Mouse (Mus musculus): Measurements from ENCODE around the gene Kcnh8. TPM values are rescaled to one million over a fixed set of nuclear protein-coding genes. Genes with fewer than 3 reads are reported as not detected.

Gene Kcnh8
- 0.38 and 0.61 TPM in 2 replicates for polyA plus RNA-seq (2016; fragmentation: Nextera tagmentation; extraction: Ambion mirVana)

- Histone ChIP-seq H3K4me1 (peaks cover 18% of the 10 kb centered on the region), H3K9me3 (no peaks in the 10 kb centered on the region), H3K27me3 (replicated peaks; ENCODE audit: low read depth, poor library complexity, severe bottlenecking) (peaks cover 47% of the 10 kb centered on the region), H3K36me3 (replicated peaks) (no peaks in the 10 kb centered on the region), H3K4me3 (peak within 1 kb of the TSS; percentile 63), H3K27ac (replicated peaks) (peak within 1 kb of the TSS; percentile 81)
- peak; percentile 40 for DNase-seq (ENCODE audit: low spot score)
- under 1% methylated on average over 40 of the region's 40 CpGs for WGBS
These were observed at the start of gene Kcnh8 for GRCm38 (mm10) chr17:52602093-52602780. TSS of gene Kcnh8 (plus strand) at chr17:52602709.

DNA sequence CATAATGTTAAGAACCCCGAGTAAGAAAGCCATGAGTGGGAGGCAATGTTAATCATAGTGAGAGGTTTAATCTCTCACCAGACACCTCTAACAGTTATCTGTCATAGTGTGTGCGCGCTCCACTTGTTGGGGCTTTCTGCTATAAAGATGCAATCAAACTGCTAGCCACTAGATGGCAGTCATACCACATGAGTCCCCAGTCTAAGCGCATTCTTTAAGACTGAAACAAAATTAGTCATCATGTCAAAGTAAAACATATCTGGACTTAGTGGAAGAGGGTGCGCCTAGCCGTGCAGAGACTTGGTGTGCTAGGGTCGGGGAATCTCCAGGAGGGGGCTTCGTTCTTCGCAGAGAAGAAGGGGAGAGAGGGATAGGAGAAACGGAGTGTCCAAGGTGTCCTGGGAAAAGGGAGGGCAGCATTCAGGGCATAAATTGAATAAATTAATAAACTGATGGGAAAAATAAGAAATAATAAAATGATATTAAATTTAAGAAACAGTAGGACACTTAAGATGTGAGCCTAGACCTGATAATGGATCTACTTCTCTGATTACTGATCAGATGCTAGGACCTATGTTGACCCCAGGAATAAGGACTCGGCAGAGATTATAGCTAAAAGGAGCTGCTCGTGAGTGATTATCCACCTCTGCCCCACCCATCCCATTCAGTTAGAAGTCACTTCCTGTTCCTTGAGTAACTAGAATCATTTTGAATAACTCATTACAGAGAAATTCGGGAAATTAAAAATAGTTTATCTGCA, 42.4 kb upstream of the Kcnh8 start:
- H3K4me1 ChIP-seq = no peaks in the 10 kb centered on the region
- H3K27me3 ChIP-seq (replicated peaks; ENCODE audit: low read depth, poor library complexity, severe bottlenecking) = no peaks in the 10 kb centered on the region
- peak; percentile 52 for DNase-seq (ENCODE audit: low spot score)
- WGBS = 38% methylated on average over 13 of the region's 13 CpGs
- no peaks in the 10 kb centered on the region for H3K9me3 ChIP-seq
- H3K27ac ChIP-seq (replicated peaks) = no peak overlapping the region
- no peak overlapping the region for H3K4me3 ChIP-seq
- no peaks in the 10 kb centered on the region for H3K36me3 ChIP-seq (replicated peaks)

DNA sequence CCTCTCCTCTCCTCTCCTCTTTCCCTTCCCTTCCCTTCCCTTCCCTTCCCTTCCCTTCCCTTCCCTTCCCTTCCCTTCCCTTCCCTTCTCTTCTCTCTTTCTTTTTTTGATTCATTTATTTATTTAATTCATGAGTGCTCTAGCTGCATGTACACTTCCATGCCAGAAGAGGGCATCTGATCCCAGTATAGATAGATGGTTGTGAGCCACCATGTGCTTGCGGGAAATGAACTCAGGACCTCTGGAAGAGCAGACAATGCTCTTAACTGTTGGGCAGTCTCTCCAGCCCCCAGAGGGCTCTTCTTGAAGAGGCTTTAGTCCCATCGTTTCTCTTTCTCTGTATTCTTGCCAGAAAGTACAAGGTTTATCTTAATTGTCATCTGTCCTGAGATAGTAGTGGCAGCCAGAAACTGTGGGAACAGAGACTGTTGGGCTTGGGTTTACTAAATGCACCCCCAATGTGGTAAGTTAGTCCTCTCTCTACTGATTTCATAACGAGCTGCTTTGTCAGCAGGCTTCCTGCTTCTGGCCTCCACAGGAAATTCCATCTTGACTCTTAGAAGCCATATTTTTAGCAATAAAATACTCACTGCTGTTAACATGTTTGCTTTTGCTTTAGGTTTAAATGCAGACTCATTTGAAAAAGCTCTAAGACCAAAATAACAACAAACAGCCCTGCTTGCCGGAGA, 36.9 kb upstream of the Kcnh8 start:
- DNase-seq (ENCODE audit: low spot score) = peak; percentile 11
- Histone ChIP-seq H3K36me3 (replicated peaks) (no peaks in the 10 kb centered on the region), H3K4me3 (no peak overlapping the region), H3K9me3 (no peaks in the 10 kb centered on the region), H3K4me1 (no peaks in the 10 kb centered on the region), H3K27me3 (replicated peaks; ENCODE audit: low read depth, poor library complexity, severe bottlenecking) (no peaks in the 10 kb centered on the region), H3K27ac (replicated peaks) (no peak overlapping the region)
- 56% methylated on average over 4 of the region's 4 CpGs for WGBS

- Histone ChIP-seq H3K27me3 (replicated peaks; ENCODE audit: low read depth, poor library complexity, severe bottlenecking) (no peaks in the 10 kb centered on the region), H3K36me3 (replicated peaks) (no peaks in the 10 kb centered on the region), H3K4me1 (no peaks in the 10 kb centered on the region), H3K9me3 (no peaks in the 10 kb centered on the region), H3K27ac (replicated peaks) (no peak overlapping the region), H3K4me3 (no peak overlapping the region)
- WGBS = 81% methylated on average over 4 of the region's 4 CpGs
- peak; percentile 30 for DNase-seq (ENCODE audit: low spot score)
These were observed 32.8 kb upstream of the Kcnh8 start for GRCm38 (mm10) chr17:52569584-52570270.

DNA sequence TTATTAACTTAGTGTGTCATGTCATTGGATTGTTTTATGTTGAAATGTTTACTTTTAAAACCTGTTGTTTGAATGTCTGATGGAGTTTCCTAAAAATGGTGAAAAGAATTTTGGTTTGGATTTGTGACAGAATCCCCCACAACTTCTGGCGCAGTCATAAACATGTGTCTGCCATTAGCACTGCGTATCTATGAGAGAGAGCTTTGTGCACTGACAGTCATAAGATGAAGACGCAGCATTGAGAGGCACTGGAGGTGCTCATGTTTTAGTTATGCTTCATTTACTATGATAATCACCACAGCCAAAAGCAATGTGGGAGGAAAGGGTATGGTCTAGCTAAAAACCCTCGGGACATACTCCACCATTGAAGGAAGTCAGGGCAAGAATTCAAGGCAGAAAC, 30.3 kb upstream of the Kcnh8 start:
- WGBS = 58% methylated on average over 4 of the region's 4 CpGs
- Histone ChIP-seq H3K4me3 (no peak overlapping the region), H3K36me3 (replicated peaks) (no peaks in the 10 kb centered on the region), H3K27me3 (replicated peaks; ENCODE audit: low read depth, poor library complexity, severe bottlenecking) (no peaks in the 10 kb centered on the region), H3K27ac (replicated peaks) (no peak overlapping the region), H3K9me3 (no peaks in the 10 kb centered on the region), H3K4me1 (no peaks in the 10 kb centered on the region)
- no peak for DNase-seq (ENCODE audit: low spot score)

- no peak for DNase-seq (ENCODE audit: low spot score)
- Histone ChIP-seq H3K4me1 (no peaks in the 10 kb centered on the region), H3K9me3 (no peaks in the 10 kb centered on the region), H3K27ac (replicated peaks) (no peak overlapping the region), H3K36me3 (replicated peaks) (no peaks in the 10 kb centered on the region), H3K4me3 (no peak overlapping the region), H3K27me3 (replicated peaks; ENCODE audit: low read depth, poor library complexity, severe bottlenecking) (no peaks in the 10 kb centered on the region)
- WGBS = 81% methylated on average over 5 of the region's 5 CpGs
These were observed 10.9 kb upstream of the Kcnh8 start for GRCm38 (mm10) chr17:52591503-52592194.

DNA sequence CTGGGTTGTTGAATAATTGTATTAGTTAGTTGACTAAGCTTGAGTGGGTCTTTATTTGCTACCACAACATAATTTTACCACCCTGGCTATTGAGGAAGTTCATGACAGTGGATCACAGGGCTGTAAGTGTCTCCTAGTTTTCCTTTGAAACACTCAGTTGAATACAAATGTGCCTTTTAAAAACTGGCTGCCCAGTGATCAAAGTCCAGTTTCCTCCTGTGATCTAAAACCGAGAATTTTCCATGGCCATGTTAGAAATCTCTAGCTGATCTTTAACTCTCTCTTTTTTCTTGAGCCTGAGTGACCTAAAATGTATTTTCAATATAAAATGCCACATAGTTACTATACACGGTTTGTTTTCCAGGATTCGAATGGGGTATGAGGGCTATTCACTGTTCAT, 3.4 kb upstream of the Kcnh8 start:
- peaks cover 45% of the 10 kb centered on the region for H3K27me3 ChIP-seq (replicated peaks; ENCODE audit: low read depth, poor library complexity, severe bottlenecking)
- H3K4me1 ChIP-seq = peaks cover 18% of the 10 kb centered on the region
- no peak overlapping the region for H3K4me3 ChIP-seq
- H3K27ac ChIP-seq (replicated peaks) = no peak overlapping the region
- no peaks in the 10 kb centered on the region for H3K36me3 ChIP-seq (replicated peaks)
- WGBS = 84% methylated on average over 3 of the region's 3 CpGs
- H3K9me3 ChIP-seq = no peaks in the 10 kb centered on the region
- no peak for DNase-seq (ENCODE audit: low spot score)

DNA sequence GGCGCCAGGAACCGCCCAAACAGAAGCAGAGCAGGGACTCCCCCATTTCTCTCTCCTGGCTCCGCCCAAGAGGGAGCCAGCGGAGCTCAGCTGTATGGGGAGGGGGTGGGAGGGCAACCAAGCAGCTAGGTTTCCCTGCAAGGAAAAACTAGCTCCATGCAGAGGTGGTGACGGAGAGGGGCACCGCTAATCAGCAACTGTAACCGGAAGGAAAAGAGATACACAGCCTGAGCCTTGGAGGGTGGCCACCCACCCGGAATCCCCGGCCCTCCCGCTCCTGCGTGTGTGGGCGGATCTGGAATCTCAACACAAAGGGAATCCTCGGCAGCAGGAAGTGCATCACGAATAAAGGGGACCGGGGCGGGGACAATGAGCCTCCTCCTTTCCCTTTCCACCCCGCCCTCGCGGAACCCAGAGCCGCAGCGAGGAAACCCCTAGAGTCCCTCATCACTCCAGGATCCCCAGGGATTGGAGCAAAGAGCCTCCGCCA, 1.6 kb upstream of the Kcnh8 start:
- no peaks in the 10 kb centered on the region for H3K9me3 ChIP-seq
- under 1% methylated on average over 22 of the region's 22 CpGs for WGBS

GRCm38 (mm10) chr17:52602781-52603170, 267 bp downstream of the Kcnh8 start:
- Histone ChIP-seq H3K9me3 (no peaks in the 10 kb centered on the region), H3K27ac (replicated peaks) (peak overlapping the region; percentile 52; the same call in 1 of the 2 replicates), H3K4me1 (peaks cover 18% of the 10 kb centered on the region), H3K27me3 (replicated peaks; ENCODE audit: low read depth, poor library complexity, severe bottlenecking) (peaks cover 47% of the 10 kb centered on the region), H3K36me3 (replicated peaks) (no peaks in the 10 kb centered on the region), H3K4me3 (peak overlapping the region; percentile 63)
- no peak for DNase-seq (ENCODE audit: low spot score)
- WGBS = 2% methylated on average over 14 of the region's 14 CpGs

More for the DNA sequence above, 1.6 kb upstream of the Kcnh8 start:
- Histone ChIP-seq H3K36me3 (replicated peaks) (no peaks in the 10 kb centered on the region), H3K4me1 (peaks cover 18% of the 10 kb centered on the region), H3K27ac (replicated peaks) (peak overlapping the region; percentile 81), H3K27me3 (replicated peaks; ENCODE audit: low read depth, poor library complexity, severe bottlenecking) (peaks cover 47% of the 10 kb centered on the region), H3K4me3 (peak overlapping the region; percentile 63)
- peak; percentile 80 for DNase-seq (ENCODE audit: low spot score)

GRCm38 (mm10) chr17:52603411-52603810, 902 bp downstream of the Kcnh8 start:
- Histone ChIP-seq H3K27ac (replicated peaks) (no peak overlapping the region), H3K4me3 (peak overlapping the region; percentile 63; the same call in 1 of the 2 replicates), H3K4me1 (peaks cover 18% of the 10 kb centered on the region), H3K9me3 (no peaks in the 10 kb centered on the region), H3K36me3 (replicated peaks) (no peaks in the 10 kb centered on the region), H3K27me3 (replicated peaks; ENCODE audit: low read depth, poor library complexity, severe bottlenecking) (peaks cover 47% of the 10 kb centered on the region)
- DNase-seq (ENCODE audit: low spot score) = peak; percentile 55
- WGBS = 6% methylated on average over 5 of the region's 5 CpGs

DNA sequence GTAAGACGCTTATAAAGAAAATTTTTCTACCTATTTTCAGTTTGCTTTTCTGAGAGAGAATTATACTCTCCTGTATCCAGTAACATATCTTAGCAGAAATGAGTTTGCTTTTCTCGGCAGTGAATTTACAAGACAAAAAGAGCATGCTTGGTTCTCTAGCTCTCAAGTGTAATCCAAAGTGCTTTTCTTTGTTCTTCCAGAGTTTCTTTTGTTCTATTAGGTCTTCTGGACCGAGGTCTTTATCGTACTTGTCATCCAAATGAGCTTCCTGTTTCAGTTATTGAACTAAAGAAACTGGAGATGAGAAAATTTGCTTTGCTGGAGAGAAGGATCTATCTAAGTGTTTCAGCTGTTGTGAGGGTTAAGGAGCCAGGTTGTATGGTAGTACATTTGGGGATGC, 8.9 kb downstream of the Kcnh8 start:
- no peak overlapping the region for H3K27ac ChIP-seq (replicated peaks)
- H3K36me3 ChIP-seq (replicated peaks) = no peaks in the 10 kb centered on the region
- no peak for DNase-seq (ENCODE audit: low spot score)

DNA sequence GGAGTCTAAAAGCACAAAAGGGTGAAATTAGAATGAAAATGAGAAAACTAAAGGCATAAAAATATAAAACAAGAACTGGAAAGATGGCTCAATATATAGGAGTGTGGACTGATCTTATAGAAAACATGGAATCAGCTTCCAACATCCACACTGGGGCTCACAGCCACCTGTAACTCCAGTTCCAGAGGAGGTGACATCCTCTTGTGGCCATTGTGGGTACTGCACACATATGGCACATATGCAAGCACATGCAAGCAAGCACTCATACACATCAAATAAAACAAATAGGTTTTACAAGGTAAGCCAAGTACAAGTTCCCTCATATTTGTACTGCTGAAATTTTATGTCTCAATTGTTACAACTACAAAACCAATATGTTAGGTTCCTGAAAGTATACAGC, 46.7 kb downstream of the Kcnh8 start:
- H3K27ac ChIP-seq (replicated peaks) = no peak overlapping the region
- no peak overlapping the region for H3K4me3 ChIP-seq
- no peaks in the 10 kb centered on the region for H3K36me3 ChIP-seq (replicated peaks)
- H3K4me1 ChIP-seq = no peaks in the 10 kb centered on the region
- no peaks in the 10 kb centered on the region for H3K9me3 ChIP-seq
- no peaks in the 10 kb centered on the region for H3K27me3 ChIP-seq (replicated peaks; ENCODE audit: low read depth, poor library complexity, severe bottlenecking)
- no peak for DNase-seq (ENCODE audit: low spot score)

More for the DNA sequence above, 8.9 kb downstream of the Kcnh8 start:
- Histone ChIP-seq H3K4me1 (no peaks in the 10 kb centered on the region), H3K4me3 (no peak overlapping the region), H3K27me3 (replicated peaks; ENCODE audit: low read depth, poor library complexity, severe bottlenecking) (no peaks in the 10 kb centered on the region), H3K9me3 (no peaks in the 10 kb centered on the region)
- 64% methylated on average over 4 of the region's 4 CpGs for WGBS
